Mouse (Mus musculus) liver, embryonic 12.5 days (tissue): ENCODE results near the gene Dnaic2. TPM values are rescaled to one million over a fixed set of nuclear protein-coding genes. Genes with fewer than 3 reads are reported as not detected.

Source experiments
- ATAC-seq: fragments of 200-750 bp; cut with Nextera tagmentation; 2 replicates; pipeline ENCODE4 v1.8.0; 2017; ENCODE audit warnings: moderate number of reproducible peaks, mild to moderate bottlenecking, moderate library complexity
- H3K27ac ChIP-seq: fragments of 300-500 bp; sonication (generic); 2 replicates; pipeline ENCODE4 v1.5.1; 2016; ENCODE audit warnings: mild to moderate bottlenecking
- H3K27me3 ChIP-seq: fragments of 300-500 bp; sonication (generic); replicated peaks from 2 replicates; pipeline ENCODE4 v1.6.1; 2016; ENCODE audit warnings: mild to moderate bottlenecking, moderate library complexity
- H3K36me3 ChIP-seq: fragments of 300-500 bp; sonication (generic); 2 replicates; pipeline ENCODE4 v1.6.1; 2016; ENCODE audit warnings: mild to moderate bottlenecking, moderate library complexity
- H3K4me1 ChIP-seq: fragments of 300-500 bp; sonication (generic); 2 replicates; pipeline ENCODE4 v1.6.1; 2016
- H3K4me2 ChIP-seq: fragments of 300-500 bp; sonication (generic); 2 replicates; pipeline ENCODE4 v1.6.1; 2016; ENCODE audit warnings: mild to moderate bottlenecking, moderate library complexity
- H3K4me3 ChIP-seq: fragments of 300-500 bp; sonication (generic); 2 replicates; pipeline ENCODE4 v1.5.1; 2016; ENCODE audit warnings: mild to moderate bottlenecking, moderate library complexity
- H3K9ac ChIP-seq: fragments of 300-500 bp; sonication (generic); 2 replicates; pipeline ENCODE4 v1.6.1; 2016; ENCODE audit warnings: mild to moderate bottlenecking, moderate library complexity
- H3K9me3 ChIP-seq: fragments of 300-500 bp; sonication (generic); replicated peaks from 2 replicates; pipeline ENCODE4 v1.6.1; 2016; ENCODE audit warnings: mild to moderate bottlenecking, moderate library complexity
- WGBS: fragments of 180-500 bp; shearing (Covaris S2); methylation state at CpG from one replicate; pipeline ENCODE4 v1.1.7; 2016; ENCODE audit not compliant: insufficient replicate concordance; 5-methylcytosine and 5-hydroxymethylcytosine counted together
- polyA plus RNA-seq: library from polyadenylated mRNA; unstranded; fragments of >200 nt; fragmentation: Nextera tagmentation; extraction: Ambion mirVana; gene quantifications from 2 replicates; pipeline ENCODE4 v1.2.1, GENCODE M21; 2016

The Dnaic2 gene
- polyA plus RNA-seq, 1 experiment from 2014 or later, result 0.05 TPM

- no peaks in the 10 kb centered on the region for H3K9me3 ChIP-seq
- no peak overlapping the region for H3K9ac ChIP-seq
- no peaks in the 10 kb centered on the region for H3K36me3 ChIP-seq
- H3K4me2 ChIP-seq, result no peak overlapping the region
- no peak for ATAC-seq
- H3K4me3 ChIP-seq, result no peak overlapping the region
- H3K27me3 ChIP-seq, result peaks cover 86% of the 10 kb centered on the region
- H3K4me1 ChIP-seq, result peaks cover 15% of the 10 kb centered on the region; the same call in 1 of the 2 replicates
- no peak overlapping the region for H3K27ac ChIP-seq
- 54% methylated on average over 19 of the region's 19 CpGs for WGBS
Observed at GRCm38 (mm10) chr11:114793868-114794545, 66.8 kb downstream of the Dnaic2 start.

- Histone ChIP-seq H3K4me2 (no peak overlapping the region), H3K4me3 (no peak overlapping the region), H3K27ac (no peak overlapping the region), H3K9me3 (no peaks in the 10 kb centered on the region), H3K4me1 (0 out of 2 replicates have a peak, but pooled peaks cover 11% of the 10 kb centered on the region), H3K27me3 (peaks cover 79% of the 10 kb centered on the region), H3K9ac (no peak overlapping the region), H3K36me3 (no peaks in the 10 kb centered on the region)
- 52% methylated on average over 4 of the region's 4 CpGs for WGBS
- no peak for ATAC-seq
Observed at GRCm38 (mm10) chr11:114794691-114795090, 67.5 kb downstream of the Dnaic2 start.

- Histone ChIP-seq H3K4me1 (0 out of 2 replicates have a peak, but pooled peaks cover 11% of the 10 kb centered on the region), H3K9ac (no peak overlapping the region), H3K27me3 (peaks cover 73% of the 10 kb centered on the region), H3K36me3 (no peaks in the 10 kb centered on the region), H3K9me3 (no peaks in the 10 kb centered on the region), H3K27ac (no peak overlapping the region), H3K4me3 (0 out of 2 replicates have a peak overlapping the region, but pooled peaks have one; percentile 21), H3K4me2 (peak overlapping the region; percentile 52)
- ATAC-seq, result no peak
- 5% methylated on average over 7 of the region's 7 CpGs for WGBS
Observed at GRCm38 (mm10) chr11:114795231-114795746, 68.1 kb downstream of the Dnaic2 start.

- ATAC-seq, result no peak; the same call in 1 of the 2 replicates
- peak within 1 kb of the TSS; percentile 52 for H3K4me2 ChIP-seq
- H3K27ac ChIP-seq, result no peak within 1 kb of the TSS
- H3K9me3 ChIP-seq, result no peaks in the 10 kb centered on the region
- 17% methylated on average over 4 of the region's 4 CpGs for WGBS
- H3K36me3 ChIP-seq, result no peaks in the 10 kb centered on the region
- H3K27me3 ChIP-seq, result peaks cover 67% of the 10 kb centered on the region
- H3K4me3 ChIP-seq, result 0 out of 2 replicates have a peak within 1 kb of the TSS, but pooled peaks have one; percentile 21
- no peak within 1 kb of the TSS for H3K9ac ChIP-seq
- H3K4me1 ChIP-seq, result 0 out of 2 replicates have a peak, but pooled peaks cover 11% of the 10 kb centered on the region
Observed at GRCm38 (mm10) chr11:114795848-114796322, 68.7 kb downstream of the Dnaic2 start, which contains the start of gene Btbd17. TSS of gene Btbd17 (minus strand) at chr11:114795945.

- no peak for ATAC-seq
- Histone ChIP-seq H3K4me2 (no peak overlapping the region), H3K4me3 (no peak overlapping the region), H3K9me3 (no peaks in the 10 kb centered on the region), H3K27ac (no peak overlapping the region), H3K36me3 (no peaks in the 10 kb centered on the region), H3K27me3 (peaks cover 54% of the 10 kb centered on the region), H3K9ac (no peak overlapping the region), H3K4me1 (0 out of 2 replicates have a peak, but pooled peaks cover 2% of the 10 kb centered on the region)
- WGBS, result 71% methylated on average over 7 of the region's 7 CpGs
Observed at GRCm38 (mm10) chr11:114797176-114797575, 70.0 kb downstream of the Dnaic2 start.

GRCm38 (mm10) chr11:114797981-114798380 lies 70.8 kb downstream of the Dnaic2 start:
- no peak overlapping the region for H3K4me2 ChIP-seq
- no peaks in the 10 kb centered on the region; the same call in 1 of the 2 replicates for H3K4me1 ChIP-seq
- no peaks in the 10 kb centered on the region for H3K36me3 ChIP-seq
- H3K9me3 ChIP-seq, result no peaks in the 10 kb centered on the region
- no peak overlapping the region for H3K27ac ChIP-seq
- 61% methylated on average over 3 of the region's 3 CpGs for WGBS
- H3K4me3 ChIP-seq, result no peak overlapping the region
- H3K9ac ChIP-seq, result no peak overlapping the region
- no peak for ATAC-seq
- peaks cover 46% of the 10 kb centered on the region for H3K27me3 ChIP-seq

- no peaks in the 10 kb centered on the region for H3K36me3 ChIP-seq
- no peak within 1 kb of the TSS for H3K27ac ChIP-seq
- H3K4me1 ChIP-seq, result no peaks in the 10 kb centered on the region; the same call in 1 of the 2 replicates
- H3K9me3 ChIP-seq, result no peaks in the 10 kb centered on the region
- no peak within 1 kb of the TSS for H3K4me2 ChIP-seq
- no peak within 1 kb of the TSS for H3K9ac ChIP-seq
- H3K27me3 ChIP-seq, result peaks cover 40% of the 10 kb centered on the region
- no peak within 1 kb of the TSS for H3K4me3 ChIP-seq
- no peak for ATAC-seq
- 67% methylated on average over 3 of the region's 3 CpGs for WGBS
Observed at GRCm38 (mm10) chr11:114798624-114799023, 71.4 kb downstream of the Dnaic2 start, which contains the start of gene Gpr142. TSS of gene Gpr142 (plus strand) at chr11:114798924.

- H3K27ac ChIP-seq, result no peak overlapping the region
- no peaks in the 10 kb centered on the region; the same call in 1 of the 2 replicates for H3K4me1 ChIP-seq
- no peaks in the 10 kb centered on the region for H3K36me3 ChIP-seq
- 74% methylated on average over 1 of the region's 1 CpGs for WGBS
- H3K9me3 ChIP-seq, result no peaks in the 10 kb centered on the region
- no peak overlapping the region for H3K4me3 ChIP-seq
- ATAC-seq, result no peak
- H3K4me2 ChIP-seq, result no peak overlapping the region
- no peak overlapping the region for H3K9ac ChIP-seq
- H3K27me3 ChIP-seq, result 0 out of 2 replicates have a peak, but pooled peaks cover 7% of the 10 kb centered on the region
Observed at GRCm38 (mm10) chr11:114801906-114802305, 74.7 kb downstream of the Dnaic2 start.

- no peak for ATAC-seq
- 51% methylated on average over 15 of the region's 15 CpGs for WGBS
- H3K9ac ChIP-seq, result no peak overlapping the region
Observed at GRCm38 (mm10) chr11:114802540-114803267, 75.5 kb downstream of the Dnaic2 start.

GRCm38 (mm10) chr11:114803990-114804389 lies 76.8 kb downstream of the Dnaic2 start:
- WGBS, result 55% methylated on average over 8 of the region's 8 CpGs
- ATAC-seq, result no peak
- H3K4me1 ChIP-seq, result peaks cover 11% of the 10 kb centered on the region
- H3K27me3 ChIP-seq, result no peaks in the 10 kb centered on the region
- H3K9me3 ChIP-seq, result no peaks in the 10 kb centered on the region
- H3K36me3 ChIP-seq, result no peaks in the 10 kb centered on the region
- no peak overlapping the region for H3K4me3 ChIP-seq
- no peak overlapping the region for H3K9ac ChIP-seq
- no peak overlapping the region for H3K4me2 ChIP-seq
- no peak overlapping the region for H3K27ac ChIP-seq

More at GRCm38 (mm10) chr11:114802540-114803267, 75.5 kb downstream of the Dnaic2 start:
- peaks cover 4% of the 10 kb centered on the region for H3K4me1 ChIP-seq
- no peaks in the 10 kb centered on the region for H3K9me3 ChIP-seq
- H3K27me3 ChIP-seq, result no peaks in the 10 kb centered on the region
- H3K27ac ChIP-seq, result no peak overlapping the region
- no peak overlapping the region for H3K4me3 ChIP-seq
- no peak overlapping the region for H3K4me2 ChIP-seq
- H3K36me3 ChIP-seq, result no peaks in the 10 kb centered on the region

- Histone ChIP-seq H3K9ac (no peak overlapping the region), H3K4me1 (peaks cover 11% of the 10 kb centered on the region), H3K4me2 (no peak overlapping the region), H3K27ac (no peak overlapping the region), H3K36me3 (no peaks in the 10 kb centered on the region), H3K27me3 (no peaks in the 10 kb centered on the region), H3K9me3 (no peaks in the 10 kb centered on the region), H3K4me3 (no peak overlapping the region)
- WGBS, result 47% methylated on average over 2 of the region's 2 CpGs
- ATAC-seq, result no peak
Observed at GRCm38 (mm10) chr11:114807025-114807424, 79.8 kb downstream of the Dnaic2 start.
